Mouse (Mus musculus) hindbrain, embryonic 12.5 days (tissue): ENCODE measurements around the gene Rgl1. TPM values are rescaled to one million over a fixed set of nuclear protein-coding genes. Genes with fewer than 3 reads are reported as not detected.

Experiments used
- ATAC-seq: fragments of 200-750 bp; cut with Nextera tagmentation; 2 replicates; pipeline ENCODE4 v1.8.0; 2017; ENCODE audit warnings: moderate TSS enrichment; ENCODE audit not compliant: low FRiP score
- H3K27ac ChIP-seq: fragments of 300-500 bp; sonication (generic); 2 replicates; pipeline ENCODE4 v1.5.1; 2016; ENCODE audit warnings: mild to moderate bottlenecking
- H3K27me3 ChIP-seq: fragments of 300-500 bp; sonication (generic); 2 replicates; pipeline ENCODE4 v1.6.1; 2016; ENCODE audit warnings: mild to moderate bottlenecking
- H3K36me3 ChIP-seq: fragments of 300-500 bp; sonication (generic); 2 replicates; pipeline ENCODE4 v1.6.1; 2016; ENCODE audit warnings: mild to moderate bottlenecking
- H3K4me1 ChIP-seq: fragments of 300-500 bp; sonication (generic); 2 replicates; pipeline ENCODE4 v1.6.1; 2016
- H3K4me2 ChIP-seq: fragments of 300-500 bp; sonication (generic); replicated peaks from 2 replicates; pipeline ENCODE4 v1.6.1; 2016; ENCODE audit warnings: mild to moderate bottlenecking
- H3K4me3 ChIP-seq: fragments of 300-500 bp; sonication (generic); 2 replicates; pipeline ENCODE4 v1.5.1; 2016; ENCODE audit warnings: mild to moderate bottlenecking
- H3K9ac ChIP-seq: fragments of 300-500 bp; sonication (generic); 2 replicates; pipeline ENCODE4 v1.6.1; 2016; ENCODE audit warnings: mild to moderate bottlenecking, moderate library complexity
- H3K9me3 ChIP-seq: fragments of 300-500 bp; sonication (generic); replicated peaks from 2 replicates; pipeline ENCODE4 v1.6.1; 2016; ENCODE audit warnings: mild to moderate bottlenecking
- WGBS: fragments of 180-500 bp; shearing (Covaris S2); methylation state at CpG from one replicate; pipeline ENCODE4 v1.1.7; 2016; 5-methylcytosine and 5-hydroxymethylcytosine counted together
- polyA plus RNA-seq: library from polyadenylated mRNA; unstranded; fragments of >200 nt; fragmentation: Nextera tagmentation; extraction: Ambion mirVana; gene quantifications from 2 replicates; pipeline ENCODE4 v1.2.1, GENCODE M21; 2016

Rgl1 gene
- polyA plus RNA-seq, 1 experiment from 2014 or later = 23.9 TPM

DNA sequence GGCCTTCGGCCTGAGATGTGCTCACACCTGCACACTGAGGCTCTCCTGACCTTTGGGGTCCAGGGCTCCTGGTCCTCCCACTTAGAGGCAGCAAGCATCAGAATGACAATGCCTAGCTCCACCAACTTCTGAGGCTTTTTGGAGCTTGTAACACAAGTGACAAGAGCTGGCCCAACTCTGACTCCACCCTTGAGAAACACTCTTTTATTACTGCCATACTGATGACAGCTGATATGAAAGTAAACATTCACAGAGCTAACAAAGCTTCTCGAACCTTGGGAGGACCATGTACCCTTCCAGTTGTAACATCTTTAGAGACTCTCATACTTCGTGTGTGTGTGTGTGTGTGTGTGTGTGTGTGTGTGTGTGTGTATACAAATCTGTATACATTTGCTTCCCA, 40.1 kb downstream of the Rgl1 start:
- Histone ChIP-seq H3K9me3 (no peaks in the 10 kb centered on the region), H3K27ac (no peak overlapping the region), H3K4me1 (no peaks in the 10 kb centered on the region), H3K27me3 (no peaks in the 10 kb centered on the region), H3K4me3 (no peak overlapping the region), H3K4me2 (no peak overlapping the region), H3K36me3 (no peaks in the 10 kb centered on the region), H3K9ac (no peak overlapping the region)
- no peak for ATAC-seq
- 72% methylated on average over 3 of the region's 3 CpGs for WGBS

DNA sequence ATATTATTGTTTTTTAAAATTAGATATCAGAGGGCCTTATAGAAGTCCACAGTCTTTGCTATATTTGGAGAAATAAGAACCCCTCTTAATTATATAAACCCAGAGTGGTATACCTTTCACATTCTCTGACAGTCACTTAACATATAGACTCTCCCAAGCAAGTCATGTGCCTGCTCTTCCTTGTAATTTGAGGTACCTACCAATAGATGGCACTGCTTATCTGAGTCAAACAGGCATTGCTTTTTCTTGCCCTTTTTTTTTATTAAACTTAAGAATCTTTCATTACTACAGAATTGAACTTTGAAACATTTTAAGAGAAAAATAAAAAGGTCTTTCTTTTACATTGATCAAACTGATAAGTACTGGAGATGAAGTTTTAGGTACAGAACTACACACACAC, 41.9 kb downstream of the Rgl1 start:
- no peak overlapping the region for H3K9ac ChIP-seq
- no peak for ATAC-seq
- no peaks in the 10 kb centered on the region for H3K4me1 ChIP-seq
- H3K36me3 ChIP-seq = no peaks in the 10 kb centered on the region
- no peaks in the 10 kb centered on the region for H3K27me3 ChIP-seq
- no peak overlapping the region for H3K27ac ChIP-seq
- no peak overlapping the region for H3K4me3 ChIP-seq
- no peak overlapping the region for H3K4me2 ChIP-seq
- H3K9me3 ChIP-seq = no peaks in the 10 kb centered on the region

DNA sequence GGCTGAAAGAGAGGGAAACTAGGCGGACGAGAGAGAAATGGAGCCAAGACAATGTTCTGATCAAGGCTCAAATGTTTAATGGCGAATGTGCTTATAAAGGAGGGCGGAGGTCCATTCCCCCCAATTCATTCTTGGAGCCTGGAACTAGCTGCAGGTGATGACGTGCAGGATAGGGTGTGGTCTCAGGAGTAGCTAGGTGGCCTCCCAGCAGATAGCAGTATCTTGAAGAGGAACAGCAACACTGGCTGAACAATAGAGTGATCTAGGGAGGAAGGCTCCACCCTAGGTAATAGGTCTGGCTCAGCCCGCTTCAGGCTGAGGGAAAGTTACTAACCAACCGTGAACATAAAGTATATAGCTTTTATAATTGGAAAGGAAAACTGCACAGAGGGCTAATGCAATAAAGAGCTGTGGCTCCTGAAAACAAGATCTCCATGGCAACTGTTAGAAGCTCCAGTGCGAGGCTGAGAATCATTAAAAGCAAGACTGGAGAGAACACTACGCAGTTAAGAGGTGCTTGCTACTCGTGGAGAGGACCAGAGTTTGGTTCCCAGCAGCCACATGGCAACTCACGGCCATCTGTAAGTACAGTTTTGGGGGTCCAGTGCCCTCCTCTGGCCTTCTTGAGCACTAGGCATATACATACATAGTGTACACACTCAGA, 44.5 kb downstream of the Rgl1 start:
- no peak for ATAC-seq
- no peak overlapping the region for H3K27ac ChIP-seq
- no peaks in the 10 kb centered on the region for H3K9me3 ChIP-seq
- H3K4me3 ChIP-seq = no peak overlapping the region
- H3K36me3 ChIP-seq = no peaks in the 10 kb centered on the region
- H3K4me1 ChIP-seq = 0 out of 2 replicates have a peak, but pooled peaks cover 4% of the 10 kb centered on the region
- H3K9ac ChIP-seq = no peak overlapping the region
- WGBS = 86% methylated on average over 11 of the region's 11 CpGs
- H3K27me3 ChIP-seq = no peaks in the 10 kb centered on the region
- no peak overlapping the region for H3K4me2 ChIP-seq

DNA sequence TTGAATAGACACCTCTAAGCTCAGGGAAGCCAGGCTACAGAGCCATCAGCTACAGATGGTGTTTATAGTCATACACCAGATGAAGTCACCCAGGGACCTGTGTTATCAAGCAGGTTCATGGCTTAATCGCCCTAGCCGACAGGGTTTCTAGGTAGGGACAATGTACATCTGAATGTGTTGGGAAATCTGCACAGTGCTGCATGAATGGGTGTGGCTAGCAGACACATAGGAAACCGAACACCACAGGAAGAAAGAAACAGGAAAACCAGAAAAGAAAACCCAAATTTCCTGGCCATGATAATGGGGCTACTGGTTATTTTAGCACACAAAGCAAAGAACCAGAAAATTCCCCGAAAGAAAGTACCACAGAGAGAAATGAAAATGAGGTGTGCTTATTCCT, 45.2 kb downstream of the Rgl1 start:
- Histone ChIP-seq H3K36me3 (no peaks in the 10 kb centered on the region), H3K9ac (no peak overlapping the region), H3K27ac (no peak overlapping the region), H3K4me2 (no peak overlapping the region), H3K9me3 (no peaks in the 10 kb centered on the region), H3K27me3 (no peaks in the 10 kb centered on the region), H3K4me1 (0 out of 2 replicates have a peak, but pooled peaks cover 4% of the 10 kb centered on the region), H3K4me3 (no peak overlapping the region)
- WGBS = 87% methylated on average over 4 of the region's 4 CpGs
- ATAC-seq = no peak

DNA sequence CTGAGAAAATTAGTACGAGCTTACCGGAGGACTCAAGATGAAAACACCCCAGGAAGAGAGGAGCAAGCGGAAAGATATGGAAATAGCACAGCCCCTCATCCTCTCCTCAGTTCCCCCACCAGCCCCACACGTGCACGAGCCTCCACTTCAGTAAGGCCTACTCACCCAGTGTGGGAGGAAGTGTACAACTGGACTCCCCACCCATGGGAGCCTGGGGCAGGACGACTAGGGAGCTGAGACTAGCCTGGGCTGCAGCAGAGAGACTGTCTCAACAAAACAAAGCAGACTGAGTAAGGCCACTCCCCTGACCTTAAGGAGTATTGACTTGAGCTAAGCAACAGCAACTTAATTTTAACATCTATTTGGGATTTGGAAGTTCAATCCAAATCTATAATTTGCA, 48.0 kb downstream of the Rgl1 start:
- Histone ChIP-seq H3K36me3 (no peaks in the 10 kb centered on the region), H3K27me3 (no peaks in the 10 kb centered on the region), H3K27ac (no peak overlapping the region), H3K4me1 (0 out of 2 replicates have a peak, but pooled peaks cover 4% of the 10 kb centered on the region), H3K4me2 (no peak overlapping the region), H3K9me3 (no peaks in the 10 kb centered on the region), H3K9ac (no peak overlapping the region), H3K4me3 (no peak overlapping the region)
- 61% methylated on average over 6 of the region's 6 CpGs for WGBS
- no peak for ATAC-seq

DNA sequence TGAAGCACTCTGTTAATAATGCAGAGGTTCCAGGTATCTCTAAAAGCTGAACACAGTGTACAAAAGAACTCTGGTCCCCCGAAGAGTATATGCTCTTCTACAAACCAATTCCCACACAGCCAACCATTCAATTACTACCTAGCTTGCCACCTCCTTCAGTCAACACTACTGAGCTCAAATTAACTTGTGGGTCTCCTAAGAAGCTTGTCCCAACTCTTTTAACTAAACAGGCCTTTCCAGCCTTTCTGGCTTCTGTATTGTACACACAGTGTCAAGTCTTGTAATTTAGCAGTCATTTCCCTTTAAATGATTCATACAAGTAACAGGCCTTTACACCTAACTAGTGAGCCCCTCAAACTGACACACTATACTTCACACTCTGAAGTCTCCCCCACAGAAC, 48.8 kb downstream of the Rgl1 start:
- Histone ChIP-seq H3K27ac (no peak overlapping the region), H3K27me3 (no peaks in the 10 kb centered on the region), H3K9ac (no peak overlapping the region), H3K9me3 (no peaks in the 10 kb centered on the region), H3K4me3 (no peak overlapping the region), H3K4me1 (0 out of 2 replicates have a peak, but pooled peaks cover 4% of the 10 kb centered on the region), H3K4me2 (no peak overlapping the region), H3K36me3 (no peaks in the 10 kb centered on the region)
- 96% methylated on average over 1 of the region's 1 CpGs for WGBS
- ATAC-seq = no peak

DNA sequence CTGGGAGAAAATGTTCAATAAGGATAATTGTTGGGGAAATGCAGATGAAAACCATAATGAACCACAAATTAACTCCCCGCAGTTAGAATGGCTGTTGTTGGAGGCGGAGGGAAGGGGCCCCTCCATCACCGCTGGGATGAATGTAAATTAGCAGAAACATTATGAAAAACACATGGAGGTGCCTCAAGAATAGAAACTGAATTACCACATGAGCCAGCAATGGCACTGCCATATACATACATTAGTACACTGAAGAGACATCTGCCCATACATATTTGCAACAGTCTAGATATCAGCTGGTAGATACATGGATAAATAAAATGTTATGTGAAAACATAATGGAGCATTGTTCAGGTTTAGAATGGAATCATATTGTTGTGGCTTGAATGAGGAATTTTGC, 51.7 kb downstream of the Rgl1 start:
- Histone ChIP-seq H3K9ac (no peak overlapping the region), H3K27ac (no peak overlapping the region), H3K27me3 (no peaks in the 10 kb centered on the region), H3K4me3 (no peak overlapping the region), H3K4me1 (0 out of 2 replicates have a peak, but pooled peaks cover 4% of the 10 kb centered on the region), H3K4me2 (no peak overlapping the region), H3K9me3 (no peaks in the 10 kb centered on the region), H3K36me3 (no peaks in the 10 kb centered on the region)
- ATAC-seq = no peak
- 72% methylated on average over 3 of the region's 3 CpGs for WGBS

DNA sequence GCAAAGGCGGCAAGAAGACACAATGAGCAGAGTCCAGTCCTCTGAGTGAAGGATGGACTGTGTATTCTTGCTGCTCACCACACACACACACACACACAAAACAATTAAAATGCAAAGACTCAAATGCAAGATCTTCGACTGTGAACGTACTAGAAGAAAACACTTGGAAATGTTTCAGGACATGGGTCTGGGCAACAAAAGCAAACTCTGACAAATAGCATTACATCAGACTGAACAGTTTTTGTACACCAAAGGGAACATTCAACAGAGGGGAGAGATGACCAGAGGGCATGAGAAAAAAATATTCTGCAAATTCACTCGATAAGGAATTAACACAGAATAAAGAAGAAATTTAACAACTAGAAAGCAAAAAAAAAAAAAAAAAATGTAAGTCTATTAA, 52.2 kb downstream of the Rgl1 start:
- H3K9ac ChIP-seq = no peak overlapping the region
- 86% methylated on average over 4 of the region's 4 CpGs for WGBS
- H3K4me3 ChIP-seq = no peak overlapping the region
- no peak overlapping the region for H3K4me2 ChIP-seq
- H3K9me3 ChIP-seq = no peaks in the 10 kb centered on the region
- no peaks in the 10 kb centered on the region for H3K36me3 ChIP-seq
- H3K27ac ChIP-seq = no peak overlapping the region
- no peak for ATAC-seq
- 0 out of 2 replicates have a peak, but pooled peaks cover 4% of the 10 kb centered on the region for H3K4me1 ChIP-seq
- H3K27me3 ChIP-seq = no peaks in the 10 kb centered on the region

DNA sequence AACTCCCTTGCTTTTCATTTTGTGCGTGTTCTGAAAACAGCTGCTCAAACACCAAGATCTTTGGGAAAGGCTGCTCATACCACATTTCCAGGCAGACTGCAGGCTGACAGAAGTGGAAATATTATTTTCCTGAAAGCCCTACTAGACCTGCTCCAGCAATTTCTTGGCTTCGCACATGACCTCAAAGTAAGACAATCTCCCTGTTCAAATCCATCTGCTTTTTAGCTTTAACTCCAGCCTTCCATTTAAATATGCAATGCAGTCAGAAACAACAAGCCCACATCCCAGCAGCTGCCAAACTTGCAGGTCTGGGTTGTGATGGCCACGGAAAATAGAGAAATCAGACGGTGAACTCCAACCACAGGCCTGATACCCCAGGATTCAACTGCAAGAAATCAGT, 55.1 kb downstream of the Rgl1 start:
- Histone ChIP-seq H3K9ac (no peak overlapping the region), H3K36me3 (no peaks in the 10 kb centered on the region), H3K4me1 (no peaks in the 10 kb centered on the region), H3K4me3 (no peak overlapping the region), H3K27me3 (no peaks in the 10 kb centered on the region), H3K9me3 (no peaks in the 10 kb centered on the region), H3K27ac (no peak overlapping the region), H3K4me2 (no peak overlapping the region)
- 87% methylated on average over 4 of the region's 4 CpGs for WGBS
- no peak for ATAC-seq

DNA sequence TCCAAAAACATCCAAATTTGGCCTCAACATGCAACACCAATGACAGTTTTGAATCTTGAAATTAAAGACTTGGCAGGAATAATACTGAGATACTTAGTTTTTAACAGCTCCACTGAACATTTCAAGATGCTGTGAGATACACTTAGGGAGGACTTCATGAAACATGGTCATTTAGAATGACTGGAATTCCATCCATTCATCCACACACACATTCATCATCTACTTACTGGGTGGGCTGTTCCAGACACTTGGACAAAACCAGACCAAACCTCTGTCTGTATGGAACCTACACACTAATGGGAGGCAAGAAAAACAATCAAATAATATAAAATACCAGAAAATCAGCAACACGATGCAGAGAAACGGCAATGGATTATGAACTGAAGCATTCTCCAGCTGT, 58.6 kb downstream of the Rgl1 start:
- H3K36me3 ChIP-seq = no peaks in the 10 kb centered on the region
- H3K4me3 ChIP-seq = no peak overlapping the region
- WGBS = 93% methylated on average over 2 of the region's 2 CpGs
- no peaks in the 10 kb centered on the region for H3K27me3 ChIP-seq
- H3K4me1 ChIP-seq = peaks cover 6% of the 10 kb centered on the region; the same call in 1 of the 2 replicates
- H3K4me2 ChIP-seq = no peak overlapping the region
- H3K9me3 ChIP-seq = no peaks in the 10 kb centered on the region
- no peak overlapping the region for H3K27ac ChIP-seq
- no peak for ATAC-seq
- no peak overlapping the region for H3K9ac ChIP-seq

DNA sequence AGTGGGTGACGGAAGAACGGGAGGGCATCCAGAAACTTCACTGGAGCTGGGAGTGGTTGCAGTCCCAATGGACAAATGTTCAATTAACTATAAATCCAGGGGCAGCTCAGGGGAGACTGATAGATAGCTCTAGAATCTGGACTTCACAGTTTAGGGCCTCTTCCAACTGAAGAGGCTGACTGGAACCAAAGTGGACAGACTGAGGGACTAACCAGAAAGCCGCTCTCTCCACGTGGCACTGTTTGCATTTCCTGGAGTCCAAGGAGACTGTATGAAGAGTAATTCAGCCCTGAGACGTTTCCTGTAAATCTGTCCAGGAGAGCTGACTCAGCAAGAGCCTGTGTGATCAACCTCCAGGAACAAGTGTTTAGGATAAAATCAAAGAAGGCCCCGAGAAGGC, 62.2 kb downstream of the Rgl1 start:
- Histone ChIP-seq H3K4me3 (no peak overlapping the region), H3K4me1 (peaks cover 7% of the 10 kb centered on the region; the same call in 1 of the 2 replicates), H3K4me2 (no peak overlapping the region), H3K9me3 (no peaks in the 10 kb centered on the region), H3K36me3 (no peaks in the 10 kb centered on the region), H3K27me3 (no peaks in the 10 kb centered on the region), H3K27ac (no peak overlapping the region), H3K9ac (no peak overlapping the region)
- 67% methylated on average over 6 of the region's 6 CpGs for WGBS
- ATAC-seq = no peak

DNA sequence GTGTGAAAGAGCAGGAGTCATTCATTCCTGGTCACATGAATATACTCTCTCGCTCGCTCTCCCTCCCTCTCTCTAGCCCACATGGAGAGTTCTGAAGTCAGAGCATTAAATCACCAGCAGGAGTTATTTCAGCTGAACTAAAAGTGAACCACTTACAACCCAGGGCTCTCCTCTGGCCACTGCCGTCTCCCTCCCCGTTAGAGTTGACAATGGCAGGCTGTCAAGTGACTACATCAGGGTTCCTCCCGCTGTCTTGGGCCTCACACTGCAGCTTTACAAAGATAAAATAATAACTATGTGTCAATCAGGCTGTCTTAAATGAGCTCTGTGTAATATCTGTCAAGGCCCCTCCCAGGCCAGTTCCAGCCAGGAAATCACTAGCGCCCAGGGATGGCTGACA, 63.2 kb downstream of the Rgl1 start:
- Histone ChIP-seq H3K27ac (no peak overlapping the region), H3K27me3 (no peaks in the 10 kb centered on the region), H3K9me3 (no peaks in the 10 kb centered on the region), H3K4me1 (peaks cover 7% of the 10 kb centered on the region; the same call in 1 of the 2 replicates), H3K4me3 (no peak overlapping the region), H3K4me2 (no peak overlapping the region), H3K9ac (no peak overlapping the region), H3K36me3 (no peaks in the 10 kb centered on the region)
- ATAC-seq = no peak
- WGBS = 30% methylated on average over 6 of the region's 6 CpGs

DNA sequence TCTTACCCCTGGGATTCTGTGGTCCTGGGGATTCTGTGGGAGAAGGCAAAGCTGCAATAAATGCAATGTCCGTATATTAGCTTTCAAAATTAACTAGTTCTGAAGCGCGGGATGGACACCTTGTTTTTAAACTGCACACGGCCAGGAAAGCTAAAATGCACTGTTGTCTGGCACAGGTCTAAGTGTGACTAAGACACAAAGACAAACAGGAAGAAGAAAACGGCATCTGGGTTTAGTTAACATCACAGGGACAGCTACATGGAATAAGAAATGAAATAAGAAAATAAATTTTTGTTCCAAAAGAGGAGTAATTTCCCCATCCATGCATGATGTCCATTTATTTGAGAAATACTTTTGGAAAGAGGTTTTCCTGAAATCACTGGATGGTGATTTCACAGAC, 65.1 kb downstream of the Rgl1 start:
- ATAC-seq = no peak
- peaks cover 7% of the 10 kb centered on the region; the same call in 1 of the 2 replicates for H3K4me1 ChIP-seq
- no peaks in the 10 kb centered on the region for H3K9me3 ChIP-seq
- no peak overlapping the region for H3K9ac ChIP-seq
- no peak overlapping the region for H3K27ac ChIP-seq
- no peaks in the 10 kb centered on the region for H3K27me3 ChIP-seq
- no peak overlapping the region for H3K4me3 ChIP-seq
- WGBS = 85% methylated on average over 5 of the region's 5 CpGs
- no peak overlapping the region for H3K4me2 ChIP-seq
- H3K36me3 ChIP-seq = no peaks in the 10 kb centered on the region
